Mouse (Mus musculus) right cerebral cortex, postnatal 4 days (tissue): ENCODE measurements around the gene Aar2.
A peak's percentile ranks its signal among the peaks of the same experiment; 100 is the strongest.
"Not testable (repeated sequence)": the region's sequence is repeated elsewhere in the genome, so short reads cannot be mapped to it uniquely, and the experiment has no call there.

Source experiments
- DNase-seq: peaks from one replicate; pipeline ENCODE4 v3.0.0-alpha.2; 2022

The Aar2 gene

DNA sequence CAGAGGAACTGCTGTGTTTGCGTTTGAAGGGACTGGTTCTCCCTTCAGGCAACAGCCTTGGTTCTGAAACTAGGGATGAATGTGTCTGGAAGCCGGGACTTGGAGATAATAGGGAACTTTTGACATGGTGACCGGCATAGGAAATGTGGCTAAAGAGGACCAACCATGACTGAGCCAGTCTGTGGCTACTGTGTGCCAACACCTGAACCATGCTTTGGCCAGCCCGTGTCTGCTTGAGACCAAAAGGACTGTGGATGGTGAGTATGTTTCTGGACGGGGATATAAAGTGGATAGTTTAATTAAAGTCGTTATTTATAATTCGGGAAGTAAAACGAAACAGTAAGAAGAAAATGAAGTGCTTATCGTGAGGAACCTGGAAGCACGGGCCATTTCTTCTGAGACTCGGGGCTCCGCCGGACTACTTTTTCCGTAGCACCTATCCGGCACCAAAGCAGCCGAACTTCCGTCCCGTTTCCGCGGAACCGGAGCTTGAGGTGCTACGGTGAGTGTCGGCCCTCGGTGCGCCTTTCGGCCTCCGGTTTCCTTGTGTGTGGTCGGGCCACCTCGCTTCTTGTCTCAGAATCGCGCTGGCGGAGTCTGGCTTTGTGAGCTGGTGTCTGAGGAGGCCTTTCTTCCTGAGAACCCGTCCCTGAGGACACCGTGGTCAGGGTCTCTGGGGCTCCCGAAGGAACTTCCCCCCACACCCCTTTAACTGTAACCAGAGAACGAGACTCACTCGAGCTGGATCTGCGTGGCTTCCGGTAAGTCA, at the start of gene Aar2:
Aar2 (plus strand) TSS at position 462 of the 769 bp plus-strand sequence.
- peak; percentile 80 for DNase-seq

DNA sequence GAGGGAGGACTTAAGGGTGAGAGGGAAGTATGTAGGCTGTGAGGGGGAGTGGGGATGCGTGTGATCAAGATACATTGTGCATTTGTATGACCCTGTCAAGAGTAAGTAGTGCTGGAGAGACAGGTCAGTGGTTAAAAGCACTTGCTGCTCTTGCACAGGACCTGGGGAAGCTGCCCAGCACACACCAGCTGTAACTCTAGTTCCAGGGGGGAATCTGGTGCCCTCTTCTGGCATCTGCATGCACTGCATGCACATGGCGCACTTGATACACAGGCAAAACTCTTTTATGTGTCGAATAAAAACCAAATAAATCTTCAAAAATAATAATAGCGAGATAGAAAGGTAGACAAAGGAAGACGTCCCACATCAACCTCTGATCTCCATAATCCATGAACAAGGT, 49.5 kb upstream of the Aar2 start:
- DNase-seq: peak; percentile 79

DNA sequence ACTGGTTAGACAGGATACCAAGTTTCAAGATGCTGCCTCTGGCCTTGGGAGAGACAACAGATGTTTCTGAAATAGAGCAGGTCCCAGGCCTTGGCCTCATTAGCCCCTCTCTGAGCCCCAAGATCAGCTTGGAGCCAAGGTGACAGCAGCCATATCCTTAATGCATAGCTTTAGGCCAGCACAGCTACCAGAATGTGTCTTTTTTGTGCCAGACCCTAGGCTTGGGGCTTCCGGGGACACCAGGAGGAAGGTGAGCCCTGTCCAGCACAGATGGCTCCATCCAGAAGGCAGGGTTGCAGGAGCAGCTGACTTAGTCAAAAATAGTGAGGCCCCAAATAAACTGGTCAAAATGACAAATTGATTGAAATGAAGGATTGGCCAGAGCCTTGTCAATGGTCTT, 46.4 kb upstream of the Aar2 start:
- no peak for DNase-seq

DNA sequence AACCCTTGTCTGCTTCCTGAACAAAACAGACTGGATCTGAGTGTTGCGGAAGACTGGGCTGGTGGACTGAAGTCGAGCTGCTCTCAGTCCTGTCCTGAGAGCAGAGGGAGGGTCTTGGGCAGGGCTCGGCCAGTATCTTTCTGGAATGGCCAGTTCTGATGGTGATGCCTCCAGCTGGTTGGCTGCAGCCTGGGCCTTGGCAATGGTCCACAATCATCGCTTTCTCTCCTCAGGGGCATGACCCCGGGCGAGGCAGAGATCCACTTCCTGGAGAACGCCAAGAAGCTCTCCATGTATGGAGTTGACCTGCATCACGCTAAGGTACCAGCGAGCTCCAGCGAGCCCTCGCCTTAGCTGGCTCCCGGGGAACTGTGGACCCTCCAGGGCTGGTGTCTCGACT, 41.9 kb upstream of the Aar2 start:
- no peak for DNase-seq

DNA sequence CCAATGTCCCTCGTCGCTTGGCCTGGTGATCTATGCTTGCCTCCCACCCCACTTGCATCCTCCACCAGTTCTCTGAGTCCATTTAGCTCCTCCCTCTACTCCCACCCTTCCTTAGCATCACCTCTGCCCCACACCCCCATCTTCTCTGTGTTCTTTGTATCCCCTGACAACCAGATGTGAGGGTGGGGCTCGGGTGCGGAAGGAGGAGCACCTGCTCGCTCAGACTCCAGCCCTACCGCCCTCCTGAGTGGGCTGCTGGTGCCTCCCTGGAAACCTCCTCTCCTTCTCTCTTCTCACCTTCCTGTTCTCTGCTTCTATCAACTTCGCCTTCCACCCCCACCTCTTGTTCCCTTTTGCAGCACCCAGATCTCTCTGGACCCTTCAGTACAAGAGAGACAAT, 35.4 kb upstream of the Aar2 start:
- DNase-seq: no peak

DNA sequence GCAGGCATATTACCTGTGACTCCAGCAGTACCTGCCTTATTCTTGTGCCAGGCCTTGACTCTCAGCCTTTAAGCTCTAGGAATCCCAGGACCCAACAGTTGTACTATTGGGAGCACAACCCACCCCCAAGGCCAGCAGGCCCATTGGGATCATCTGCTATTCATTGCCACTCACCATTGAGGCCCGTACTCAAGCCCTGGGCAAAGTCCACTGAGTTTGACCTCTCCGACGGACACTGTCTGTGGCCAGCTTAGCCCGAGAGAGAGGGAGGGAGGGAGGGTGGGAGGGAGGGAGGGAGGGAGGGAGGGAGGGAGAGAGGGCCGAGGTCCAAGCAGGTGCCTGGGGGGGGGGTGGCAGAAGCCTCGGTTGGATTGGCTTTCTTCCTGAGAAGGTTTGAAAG, 34.8 kb upstream of the Aar2 start:
- DNase-seq: no peak

DNA sequence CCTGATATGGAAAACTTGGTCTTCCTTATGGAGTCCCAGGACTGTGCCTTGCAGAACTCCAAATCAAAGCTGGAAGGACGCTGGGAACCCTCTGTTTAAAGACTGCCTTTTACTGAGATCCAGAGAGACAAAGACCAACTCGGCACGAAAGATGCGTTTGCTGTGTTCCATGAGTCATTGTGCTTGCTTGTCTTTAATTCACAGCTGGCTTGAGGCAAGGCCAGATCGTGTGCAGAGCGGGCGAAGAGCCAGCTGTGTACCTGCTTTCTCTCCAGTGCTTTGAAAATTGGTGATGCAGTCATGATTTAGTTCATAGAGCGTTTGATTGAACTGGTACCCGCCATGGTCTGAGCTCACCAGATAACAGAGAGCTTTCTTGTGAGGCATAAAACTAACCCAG, 32.3 kb upstream of the Aar2 start:
- DNase-seq: no peak

DNA sequence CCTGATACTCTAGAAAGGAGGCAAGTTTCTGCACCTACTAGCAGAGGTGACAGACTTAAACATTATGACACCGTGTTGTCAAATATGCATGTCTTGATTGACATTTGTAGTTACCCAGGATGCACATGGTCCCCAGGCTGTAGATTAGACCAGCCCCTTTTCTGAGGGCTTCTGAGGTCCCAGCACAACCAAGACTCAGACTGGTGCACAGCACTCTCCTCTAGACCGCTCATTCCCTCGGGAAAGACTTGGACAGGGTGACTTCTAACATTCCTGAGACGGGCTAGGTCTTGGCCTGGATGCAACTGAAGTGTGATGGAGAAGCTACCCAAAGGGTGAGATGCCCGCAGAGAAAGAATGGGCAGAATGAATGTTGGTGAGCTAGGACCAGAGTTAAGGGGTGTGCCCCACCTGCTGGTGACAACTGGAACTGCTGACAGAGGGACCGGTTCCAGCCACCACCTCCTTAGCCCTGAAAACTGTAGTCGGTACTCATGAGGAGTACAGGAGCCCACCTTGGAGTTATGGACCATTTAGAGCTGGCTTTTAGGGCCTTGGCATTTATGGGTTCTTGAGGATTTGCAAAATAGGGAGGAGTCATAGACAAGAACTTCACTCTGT, 31.7 kb upstream of the Aar2 start:
- DNase-seq: peak; percentile 89

DNA sequence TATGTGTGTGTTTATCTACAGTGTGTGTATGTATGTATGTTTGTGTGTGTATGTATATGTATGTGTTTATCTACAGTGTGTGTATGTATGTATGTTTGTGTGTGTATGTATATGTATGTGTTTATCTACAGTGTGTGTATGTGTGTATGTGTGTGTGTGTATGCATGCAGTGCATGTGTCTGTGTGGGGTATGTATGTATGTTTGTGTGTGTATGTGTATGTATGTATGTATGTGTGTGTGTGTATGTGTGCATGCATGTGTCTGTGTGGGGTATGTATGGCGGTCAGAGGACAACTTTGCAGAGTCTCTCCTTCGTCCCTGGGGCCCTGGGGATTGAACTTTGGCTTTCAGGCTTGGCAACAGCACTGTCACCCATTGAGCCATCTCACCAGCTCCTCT, 30.7 kb upstream of the Aar2 start:
- DNase-seq: not testable (repeated sequence)

DNA sequence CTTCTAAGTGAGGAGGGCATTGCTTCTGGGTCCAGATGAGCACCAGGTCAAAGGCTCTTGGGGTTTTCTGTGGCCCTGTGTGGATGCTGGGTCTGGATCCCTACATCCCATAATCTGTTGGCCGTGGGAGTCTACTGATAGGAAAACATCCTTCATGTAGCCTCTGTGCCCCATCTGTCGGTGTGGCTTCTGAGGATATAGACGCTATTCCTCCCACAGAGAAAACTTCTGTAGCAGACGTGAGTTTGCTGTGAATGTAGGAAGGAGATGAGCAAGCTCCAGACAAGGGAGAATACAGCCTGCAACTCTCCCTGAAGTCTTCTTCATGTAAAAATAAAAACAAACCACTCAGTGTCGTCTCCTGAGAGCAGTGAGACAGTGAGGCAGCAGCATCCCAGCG, 29.1 kb upstream of the Aar2 start:
- DNase-seq: no peak

DNA sequence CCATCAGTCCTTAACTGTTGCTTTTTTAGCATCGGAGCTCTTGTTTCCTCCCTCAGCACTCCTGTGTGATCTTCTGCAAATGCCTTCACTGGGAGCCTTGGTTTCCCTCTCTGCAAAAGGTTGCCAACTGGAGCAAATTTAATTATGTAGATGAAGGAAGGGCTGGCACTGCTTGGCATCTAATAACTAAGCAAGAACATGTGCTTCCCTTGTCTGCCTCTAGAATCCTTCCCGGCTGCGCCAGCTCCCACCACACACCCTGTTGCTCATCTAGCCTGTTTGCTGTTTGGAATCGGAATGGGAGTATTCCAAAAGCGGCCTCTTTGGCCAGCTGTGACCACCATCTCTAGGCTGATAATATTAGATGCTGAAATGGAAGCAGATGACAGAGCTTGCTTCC, 27.8 kb upstream of the Aar2 start:
- DNase-seq: no peak

DNA sequence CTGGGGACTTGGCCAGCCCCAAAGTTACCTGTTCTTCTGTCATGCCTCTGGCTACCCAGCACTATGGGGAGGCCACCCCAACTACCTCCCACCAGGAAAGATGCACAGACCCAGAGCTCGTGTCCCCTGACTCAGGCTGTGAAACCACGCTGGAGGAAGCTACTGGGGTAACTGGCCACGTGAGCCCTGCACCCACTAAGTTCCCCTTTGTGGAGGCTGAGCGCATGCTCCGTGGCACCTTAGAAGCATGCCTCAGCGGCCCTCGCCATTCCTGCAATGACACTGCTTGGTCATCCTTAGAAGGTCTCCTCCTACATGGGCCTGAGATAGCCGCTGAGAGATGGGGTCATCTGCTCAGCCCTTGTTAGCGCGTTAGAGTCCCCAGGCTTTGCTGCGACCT, 24.4 kb upstream of the Aar2 start:
- no peak for DNase-seq

DNA sequence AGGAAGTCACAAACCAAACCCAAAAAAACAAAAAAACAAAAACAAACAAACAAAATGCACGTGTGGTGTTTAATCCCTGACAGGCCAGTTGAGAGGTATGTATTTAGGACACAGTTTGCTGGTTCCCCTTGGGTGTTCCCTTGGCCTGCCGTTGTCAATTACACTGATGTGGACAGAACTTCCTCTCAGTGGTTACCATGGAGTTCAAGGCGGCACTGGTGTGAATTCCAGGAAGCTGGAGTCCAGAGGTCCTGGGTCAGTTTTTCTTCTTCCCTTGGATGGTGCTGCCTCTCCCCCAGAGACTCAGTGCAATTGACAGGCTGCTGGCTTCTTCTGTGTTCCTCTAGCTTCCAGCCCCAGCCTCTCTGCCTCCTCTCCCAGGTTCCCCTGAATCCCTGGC, 23.3 kb upstream of the Aar2 start:
- DNase-seq: no peak

DNA sequence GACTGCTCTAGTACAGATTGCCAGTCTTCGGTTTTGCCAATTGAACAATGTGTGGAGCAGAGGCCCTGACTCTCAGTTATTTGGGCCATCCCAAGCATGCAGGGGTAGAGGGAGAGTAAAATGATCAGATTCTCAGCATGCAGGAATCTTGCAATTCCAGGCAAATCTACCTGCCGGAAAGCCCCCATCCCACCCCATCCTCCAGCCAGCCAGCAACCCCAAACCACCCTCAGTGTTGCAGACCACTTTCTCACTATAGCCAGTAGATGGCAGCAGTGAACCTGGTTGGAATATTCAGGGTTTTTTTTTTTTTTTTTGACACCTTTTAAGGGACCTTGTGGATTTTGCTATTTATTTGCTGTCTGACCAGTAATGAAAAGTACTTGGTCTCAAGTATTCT, 17.7 kb upstream of the Aar2 start:
- DNase-seq: no peak

DNA sequence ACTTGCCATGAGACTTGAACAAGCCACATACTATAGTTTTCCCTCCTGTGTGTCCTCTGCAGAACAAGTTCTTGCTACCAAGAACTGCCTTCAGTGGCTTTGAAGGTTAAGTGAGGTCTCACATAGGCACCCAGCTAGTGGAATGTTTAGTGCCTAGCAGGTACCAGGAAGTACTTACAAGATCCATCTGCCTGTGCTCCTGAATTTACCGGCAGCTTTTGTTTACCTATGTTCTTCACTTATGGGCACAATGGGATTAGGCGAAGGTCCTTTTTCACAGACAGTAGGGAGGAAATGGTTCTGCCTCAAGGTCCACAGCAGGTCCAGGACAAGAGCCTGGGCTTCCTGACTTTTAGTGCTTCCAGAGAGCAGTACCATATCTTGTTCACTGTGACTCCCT, 14.2 kb upstream of the Aar2 start:
- no peak for DNase-seq

DNA sequence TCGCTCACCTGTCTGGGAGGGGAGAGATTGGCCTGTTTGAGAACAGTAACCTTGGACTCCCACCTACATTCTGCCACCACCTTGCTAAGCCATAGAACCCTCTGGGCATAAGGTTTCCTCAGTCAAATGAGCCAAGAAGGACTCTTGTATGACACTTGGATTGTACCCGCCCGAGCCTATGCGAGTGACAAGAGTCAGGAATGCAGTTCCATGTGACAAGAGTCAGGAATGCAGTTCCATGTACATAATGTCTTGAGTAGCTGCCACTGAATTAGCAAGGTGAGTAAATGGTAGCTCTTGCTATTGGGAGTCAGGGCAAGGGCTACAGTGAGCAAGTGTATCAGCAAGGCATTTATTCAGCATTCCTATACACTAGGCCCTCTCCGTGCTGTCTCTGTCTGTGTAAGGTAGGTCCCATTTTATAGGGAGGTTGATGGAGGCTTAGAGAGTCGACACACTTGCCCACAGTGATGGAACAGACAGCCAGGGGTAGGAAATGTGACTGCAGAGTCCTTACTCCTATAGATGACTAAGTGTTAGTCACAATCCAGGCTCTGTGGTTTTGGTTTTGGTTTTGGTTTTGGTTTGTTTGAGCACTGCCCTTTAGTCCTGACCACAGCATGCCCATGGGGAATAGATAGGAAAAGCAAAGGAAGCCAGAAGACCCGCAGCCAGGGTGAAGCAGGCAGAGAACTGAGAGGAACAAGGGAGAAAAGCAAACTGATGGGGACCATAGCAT, 8.4 kb upstream of the Aar2 start:
- DNase-seq: no peak

DNA sequence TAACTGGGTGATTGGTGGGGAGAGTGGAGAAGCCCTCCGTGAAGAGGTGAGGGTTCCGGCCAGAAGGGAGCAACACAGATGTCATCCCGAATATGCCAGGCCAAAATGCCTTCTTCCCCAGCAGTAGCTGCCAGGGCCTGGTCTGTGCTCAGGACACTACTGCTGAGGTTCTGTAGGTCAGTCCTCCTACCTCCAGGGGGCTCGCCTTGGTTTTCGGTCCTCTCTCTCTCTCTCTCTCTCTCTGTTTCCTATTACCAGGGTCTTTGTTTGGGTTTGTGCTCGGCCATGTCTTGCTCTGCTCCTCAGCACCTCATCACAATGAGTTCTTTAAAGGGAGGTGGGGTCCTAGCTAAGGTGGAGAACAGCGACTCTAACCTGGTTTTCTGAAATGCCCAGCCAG, 6.4 kb upstream of the Aar2 start:
- no peak for DNase-seq

DNA sequence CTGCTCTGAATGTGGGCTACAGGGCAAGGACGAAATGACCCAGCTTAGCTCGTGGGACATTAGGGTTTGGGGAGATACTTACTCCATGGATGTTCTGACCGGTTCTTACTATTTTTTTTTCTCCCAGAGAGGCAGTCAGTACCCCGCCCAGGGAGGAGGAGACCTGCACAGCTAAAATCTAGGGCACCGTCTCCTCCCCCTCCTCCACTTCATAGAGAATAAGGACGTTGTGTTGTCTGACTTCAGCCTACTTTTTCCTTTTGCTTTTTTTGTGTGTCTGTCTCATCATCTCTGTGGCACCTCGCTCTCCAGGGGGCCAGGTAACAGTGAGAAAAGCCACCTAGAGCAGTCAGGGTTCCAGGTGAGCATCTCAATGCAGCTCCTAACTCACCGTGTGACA, 5.0 kb upstream of the Aar2 start:
- DNase-seq: no peak

DNA sequence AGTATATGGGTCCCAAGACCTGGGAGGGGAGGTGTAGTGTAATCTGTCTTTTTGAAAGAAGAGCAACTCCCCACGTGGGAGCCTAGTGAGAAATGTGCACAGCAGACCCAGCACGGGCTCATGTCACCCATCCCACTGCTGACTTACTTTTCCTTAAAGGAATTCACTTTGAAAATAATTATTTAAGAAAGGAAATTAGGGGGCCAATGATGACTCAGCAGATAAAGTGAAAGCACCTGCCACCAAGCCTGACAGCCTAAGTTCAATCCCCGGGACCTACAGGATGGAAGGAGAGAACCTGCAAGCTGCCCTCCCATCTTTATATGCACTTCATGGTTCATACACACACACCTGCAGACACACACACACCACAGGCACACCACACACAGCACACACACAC, 3.6 kb upstream of the Aar2 start:
- DNase-seq: no peak

DNA sequence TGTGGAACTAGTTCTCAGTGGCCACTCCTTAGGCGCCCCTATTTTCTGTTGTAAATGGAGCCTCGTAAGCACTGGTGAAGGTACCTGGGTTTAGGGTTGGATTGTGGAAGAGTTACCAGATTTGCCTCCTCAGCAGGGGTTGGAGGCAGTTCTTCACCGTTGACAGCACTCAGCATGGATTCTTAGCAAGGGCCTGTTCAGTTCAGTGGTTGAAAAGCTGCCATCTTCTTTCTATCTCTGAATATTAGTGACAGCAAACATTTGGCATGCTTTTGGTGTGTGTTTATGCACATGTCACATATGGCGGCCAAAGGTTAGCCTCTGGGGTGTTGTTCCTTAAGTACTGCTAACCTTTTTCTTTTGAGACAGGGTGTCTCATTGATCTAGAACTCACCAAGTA, 5.0 kb downstream of the Aar2 start:
- DNase-seq: no peak

DNA sequence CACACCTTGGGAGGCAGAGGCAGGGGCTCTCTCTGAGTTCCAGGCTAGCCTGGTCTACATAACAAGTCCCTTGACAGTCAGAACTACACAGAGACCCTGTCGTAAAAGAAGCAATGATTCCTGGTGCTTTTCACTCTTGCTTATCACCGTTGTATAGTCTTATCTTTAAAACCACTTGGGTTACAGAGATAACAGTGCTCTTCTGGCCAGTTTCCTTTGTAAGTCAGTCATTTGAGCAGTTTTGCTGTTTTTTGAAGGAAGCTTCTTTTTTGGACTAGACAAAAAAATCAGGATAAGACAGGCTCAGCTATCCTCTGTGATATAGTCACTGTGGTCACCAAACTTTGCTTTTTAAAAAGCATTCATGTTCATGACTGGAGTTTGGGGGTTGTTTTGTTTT, 14.4 kb downstream of the Aar2 start:
- no peak for DNase-seq

DNA sequence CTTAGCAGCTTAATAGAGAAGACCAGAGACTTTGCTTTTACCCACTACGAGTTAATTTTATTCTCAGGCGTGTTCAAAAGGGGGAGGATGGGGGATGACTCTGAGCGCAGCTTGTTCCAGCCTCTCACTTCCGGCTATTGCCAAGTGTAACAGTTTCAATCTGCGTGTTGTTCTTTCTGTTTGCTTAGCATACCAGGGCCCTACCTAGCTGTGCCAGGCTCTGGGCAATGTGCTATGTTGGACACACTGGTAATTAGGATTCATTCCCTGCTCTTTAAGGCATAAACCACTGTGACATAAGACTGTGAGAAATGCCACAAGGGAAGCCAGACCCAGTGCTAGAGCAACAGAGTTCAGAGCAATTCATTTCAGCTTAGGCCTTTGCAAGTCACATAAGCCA, 16.2 kb downstream of the Aar2 start:
- no peak for DNase-seq

DNA sequence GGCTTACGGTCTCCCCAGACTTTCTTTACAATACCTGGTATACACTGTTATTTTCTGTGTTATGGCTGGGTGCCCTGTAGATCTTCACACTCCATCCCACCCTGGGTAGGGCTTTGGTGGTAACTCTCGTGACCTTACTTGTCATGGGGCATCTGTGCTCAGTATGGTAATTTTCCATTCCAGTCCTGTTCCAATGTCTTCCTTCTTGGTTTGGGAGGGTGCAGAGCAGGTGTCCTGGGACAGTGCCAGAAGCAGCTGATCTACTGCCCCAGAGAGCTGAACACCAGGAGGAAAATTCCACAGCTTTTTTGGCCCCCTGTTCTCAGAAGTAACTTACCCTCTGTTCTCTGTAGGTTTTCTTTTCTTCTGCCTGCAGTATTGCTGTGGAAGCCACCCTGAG, 19.1 kb downstream of the Aar2 start:
- no peak for DNase-seq

DNA sequence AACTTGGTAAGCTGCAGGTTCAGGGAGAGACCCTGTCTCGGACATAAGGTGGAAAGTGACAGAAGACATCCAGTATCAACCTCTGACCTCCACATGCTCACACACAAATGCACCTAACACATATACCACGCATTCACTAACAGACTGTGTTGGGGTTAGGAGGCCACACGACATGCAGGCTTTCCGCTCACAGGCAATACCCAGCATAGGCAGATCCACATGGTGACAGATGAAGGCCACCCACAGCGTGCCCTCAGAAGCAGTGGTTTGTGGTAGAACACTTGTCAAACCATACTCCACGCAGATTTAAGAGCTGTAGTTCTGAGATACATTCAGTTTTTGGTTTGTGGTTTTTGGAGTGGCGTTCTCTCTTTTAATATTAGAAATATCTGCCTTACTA, 21.3 kb downstream of the Aar2 start:
- DNase-seq: no peak
